Mouse (Mus musculus) c-Kit-positive CD71-positive TER-119-positive erythroid progenitor cells, embryonic 14.5 days (primary cell): ENCODE measurements around the gene Csnk2a1.
"Not testable (repeated sequence)": the region's sequence is repeated elsewhere in the genome, so short reads cannot be mapped to it uniquely, and the experiment has no call there.

Experiments used
- DNase-seq: peaks from one replicate; pipeline ENCODE4 v3.0.0-alpha.2; 2013; ENCODE audit warnings: low spot score

The Csnk2a1 gene

DNA sequence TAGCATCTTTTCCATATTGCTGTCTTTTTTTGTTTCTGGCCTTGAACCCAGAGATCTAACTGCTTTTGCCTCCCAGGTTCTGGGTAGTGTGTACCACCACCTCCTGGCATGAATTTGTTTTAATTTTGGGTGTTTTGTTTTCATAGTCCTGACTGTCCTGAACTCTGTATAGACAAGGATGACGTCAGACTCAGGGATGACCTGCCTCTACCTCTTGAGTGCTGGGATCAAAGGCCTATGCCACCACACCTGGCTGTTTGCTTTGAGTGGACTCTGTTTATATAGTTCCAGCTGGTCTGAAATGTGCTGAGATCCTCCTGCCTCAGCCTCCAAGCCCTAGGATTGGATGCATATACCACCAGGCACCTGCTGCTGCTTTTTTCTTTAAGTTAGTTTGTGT lies 11.3 kb downstream of the Csnk2a1 start:
- DNase-seq = no peak

DNA sequence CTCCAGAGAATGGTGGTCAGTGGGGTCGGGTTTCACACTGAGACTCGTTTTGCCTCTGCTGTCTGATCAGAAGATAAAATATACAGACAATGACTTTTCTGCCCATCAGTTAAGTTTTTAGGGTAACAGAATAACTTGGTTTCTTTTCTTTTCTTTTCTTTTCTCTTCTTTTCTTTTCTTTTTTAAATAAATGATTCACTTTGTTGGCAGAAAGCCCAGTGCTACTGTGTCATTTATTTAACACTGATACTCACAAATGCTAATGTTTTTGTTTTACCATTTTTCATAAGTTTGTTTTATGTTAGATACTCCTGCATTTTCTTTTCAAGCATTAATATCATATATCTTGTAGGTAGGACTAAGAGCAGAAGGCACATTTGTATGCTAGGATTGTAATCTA lies 13.9 kb downstream of the Csnk2a1 start:
- DNase-seq = no peak

DNA sequence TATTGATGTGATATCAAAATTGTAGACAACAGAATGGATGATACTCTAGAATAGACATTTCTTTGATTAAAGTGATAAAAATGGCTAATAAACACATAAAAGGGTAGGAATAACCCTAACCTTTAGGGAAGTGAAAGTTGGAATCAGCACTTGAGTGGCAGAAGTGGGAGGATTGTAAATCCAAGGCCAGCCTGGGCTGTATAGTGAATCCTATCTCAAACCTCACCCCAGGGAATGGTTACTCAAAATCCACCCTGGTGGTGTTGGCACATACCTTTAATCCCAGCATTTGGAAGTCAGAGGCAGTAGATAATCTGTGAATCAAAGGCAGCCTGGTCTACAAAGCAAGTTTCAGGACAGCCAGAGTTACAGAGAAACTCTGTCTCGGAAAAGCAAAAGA lies 20.6 kb downstream of the Csnk2a1 start:
- no peak for DNase-seq

DNA sequence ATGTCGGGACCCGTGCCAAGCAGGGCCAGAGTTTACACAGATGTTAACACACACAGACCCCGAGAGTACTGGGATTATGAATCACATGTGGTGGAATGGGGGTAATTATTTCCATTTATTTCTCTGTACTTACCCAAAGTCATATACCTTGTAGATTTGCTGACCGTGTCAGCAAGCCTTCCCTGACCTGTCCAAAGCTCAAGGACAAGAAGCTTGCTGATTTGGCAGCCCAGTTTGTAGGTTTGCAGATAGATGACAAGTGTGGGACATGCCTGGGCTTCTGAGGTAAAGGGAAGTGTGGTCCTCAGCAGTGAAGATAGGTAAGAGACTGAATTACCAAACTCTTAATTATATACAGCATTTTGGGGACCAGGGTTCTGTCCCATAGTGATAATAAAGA lies 23.9 kb downstream of the Csnk2a1 start:
- DNase-seq = no peak

DNA sequence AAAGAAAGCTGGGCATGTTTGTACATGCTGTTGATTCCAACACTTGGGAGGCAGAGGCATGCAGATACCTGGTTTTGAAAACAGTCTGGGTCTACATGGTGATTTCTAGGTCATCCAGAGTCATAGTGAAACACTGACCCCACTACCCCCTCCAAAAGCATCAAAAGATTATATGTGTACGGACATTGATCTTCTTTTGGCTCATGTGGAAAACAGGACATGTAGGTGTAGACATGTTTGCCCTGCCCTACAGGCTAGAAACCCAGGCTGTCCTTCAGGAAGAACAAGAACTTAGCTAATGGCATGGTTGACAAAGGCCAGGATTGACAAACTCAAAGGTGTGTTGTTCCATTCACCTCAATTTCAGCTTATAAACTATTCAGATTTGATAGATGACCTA lies 33.1 kb downstream of the Csnk2a1 start:
- no peak for DNase-seq

DNA sequence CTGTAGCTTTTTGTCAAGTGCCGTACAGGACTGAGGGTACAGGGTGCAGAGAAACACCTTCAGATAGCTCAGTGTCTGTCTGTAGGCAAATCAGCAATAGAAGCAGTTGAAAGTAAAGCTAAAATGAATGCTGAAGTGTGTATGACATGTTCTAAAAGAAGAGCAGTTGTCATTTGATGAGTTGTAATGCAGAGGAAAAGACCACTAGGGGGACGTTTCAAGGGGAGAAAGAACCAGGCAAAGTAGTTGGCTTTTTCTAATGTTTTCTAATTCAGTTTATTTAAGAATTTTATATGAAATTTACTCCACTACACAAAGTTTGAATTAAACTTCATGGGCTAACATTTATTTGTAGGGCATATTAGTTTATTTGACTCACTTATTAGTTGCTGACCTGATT lies 47.0 kb downstream of the Csnk2a1 start:
- DNase-seq = no peak

DNA sequence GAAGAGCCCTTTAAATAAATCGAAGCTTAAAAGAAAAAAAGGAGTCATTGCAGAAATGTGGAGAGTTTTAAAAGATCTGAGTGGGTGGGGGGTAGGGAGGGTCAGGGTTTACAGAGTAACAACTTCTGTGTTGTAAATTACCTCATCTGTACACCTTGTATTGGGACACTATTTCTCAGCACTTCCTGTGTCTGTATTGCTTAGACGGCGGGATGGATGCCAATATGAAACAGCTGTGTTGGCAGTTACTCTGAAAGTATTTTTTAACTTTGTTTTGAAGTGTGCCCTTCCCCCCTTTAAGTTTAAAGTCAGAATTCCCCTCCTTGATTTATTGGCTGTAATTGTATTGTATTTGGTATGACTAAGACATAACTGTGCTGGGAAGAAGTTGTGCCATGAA lies 54.8 kb downstream of the Csnk2a1 start:
- no peak for DNase-seq

DNA sequence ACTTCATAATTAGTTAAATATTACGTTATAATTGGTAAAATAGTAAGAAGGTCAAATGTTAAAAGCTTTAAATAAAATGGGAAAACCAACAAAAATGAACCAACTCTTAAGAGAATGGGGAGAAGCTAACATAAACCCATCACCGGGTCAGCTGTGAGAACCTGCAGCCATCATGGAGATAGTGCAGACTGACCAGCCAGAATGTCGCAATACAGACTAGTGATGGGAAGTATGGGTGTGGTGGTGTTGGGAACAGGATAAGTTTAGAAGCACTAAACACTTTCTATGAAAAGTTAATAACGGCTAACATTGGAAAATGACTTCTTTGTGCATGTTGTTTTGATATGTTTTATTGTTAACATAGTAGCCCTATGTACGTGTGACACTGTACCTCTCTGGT lies 60.9 kb downstream of the Csnk2a1 start:
- DNase-seq = no peak

DNA sequence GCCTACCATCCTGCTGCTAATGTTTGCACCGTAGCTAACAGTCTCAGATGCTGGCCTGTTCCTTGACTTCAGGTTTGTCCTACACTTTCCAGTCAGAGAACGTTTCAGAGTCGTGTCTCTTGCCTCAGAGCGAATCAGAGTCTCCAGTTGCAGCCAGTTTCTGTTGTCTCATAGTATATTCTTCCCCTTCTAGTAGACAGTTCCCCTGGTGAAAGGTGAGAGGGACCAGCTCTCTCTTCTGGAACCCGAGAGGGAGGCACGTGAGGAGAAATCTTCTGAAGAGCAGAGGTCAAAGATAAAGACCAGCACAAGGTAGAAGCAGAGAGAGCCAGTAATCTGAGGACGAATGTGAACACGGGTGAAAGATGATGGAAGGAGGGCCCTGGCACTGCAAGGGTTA lies 61.4 kb downstream of the Csnk2a1 start:
- no peak for DNase-seq

DNA sequence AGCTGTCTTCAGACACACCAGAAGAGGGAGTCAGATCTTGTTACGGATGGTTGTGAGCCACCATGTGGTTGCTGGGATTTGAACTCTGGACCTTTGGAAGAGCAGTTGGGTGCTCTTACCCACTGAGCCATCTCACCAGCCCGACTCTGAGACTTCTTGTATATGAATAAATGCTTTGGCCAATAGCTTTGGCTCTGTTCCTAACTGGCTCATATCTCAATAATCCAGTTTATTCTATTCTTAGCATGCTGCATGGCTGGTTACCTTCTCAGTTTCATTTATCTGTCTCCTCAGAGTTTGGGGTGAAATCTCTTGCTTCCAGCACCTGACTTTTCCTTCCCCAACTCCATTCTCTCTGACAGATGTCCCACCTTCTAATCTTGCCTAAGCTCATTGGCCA lies 63.0 kb downstream of the Csnk2a1 start:
- DNase-seq = not testable (repeated sequence)

DNA sequence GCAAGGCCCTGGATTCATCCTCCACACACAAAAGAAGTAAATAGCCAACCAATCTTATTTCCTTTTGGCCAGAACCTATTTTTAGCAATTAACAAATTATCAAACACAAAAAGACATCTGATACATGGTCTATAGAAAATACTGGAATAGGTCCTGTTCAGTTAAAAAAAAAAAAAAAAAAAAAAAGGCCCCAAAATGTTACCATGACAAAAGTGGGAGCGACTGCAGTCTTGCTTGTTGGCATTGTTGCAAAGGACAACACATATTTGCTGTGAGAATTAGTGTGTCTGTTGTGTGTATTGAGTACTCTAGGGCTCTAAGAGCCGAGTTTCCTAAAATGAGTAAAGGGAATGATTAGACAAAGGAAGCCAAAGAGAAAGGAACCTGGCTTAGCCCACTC lies 65.8 kb downstream of the Csnk2a1 start:
- DNase-seq = no peak

DNA sequence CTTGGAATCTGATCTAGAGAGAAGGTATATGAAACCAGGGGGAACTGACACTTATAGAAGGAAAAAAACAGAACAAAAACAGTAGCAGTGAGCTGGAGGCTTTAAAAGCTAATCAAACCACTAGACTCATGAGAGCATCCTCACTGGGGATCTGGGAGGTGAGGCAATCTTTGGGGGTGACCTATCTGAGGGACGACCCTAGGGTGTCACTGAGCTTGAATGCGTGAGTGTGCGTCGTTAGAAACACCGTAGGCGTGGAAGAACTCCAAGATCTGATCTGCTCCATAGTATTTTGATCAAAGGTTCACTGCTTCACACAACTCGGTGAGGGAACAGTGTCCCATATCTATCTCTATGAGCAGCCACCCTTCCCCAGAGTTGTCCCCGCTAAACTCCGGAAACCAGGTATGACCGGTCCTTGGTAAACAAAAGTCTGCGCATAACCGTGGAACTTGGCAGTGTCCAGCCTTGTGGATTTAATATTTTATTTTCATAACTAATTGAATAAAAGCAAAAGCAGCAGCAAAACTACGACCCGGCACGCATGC lies 66.6 kb downstream of the Csnk2a1 start:
- no peak for DNase-seq

DNA sequence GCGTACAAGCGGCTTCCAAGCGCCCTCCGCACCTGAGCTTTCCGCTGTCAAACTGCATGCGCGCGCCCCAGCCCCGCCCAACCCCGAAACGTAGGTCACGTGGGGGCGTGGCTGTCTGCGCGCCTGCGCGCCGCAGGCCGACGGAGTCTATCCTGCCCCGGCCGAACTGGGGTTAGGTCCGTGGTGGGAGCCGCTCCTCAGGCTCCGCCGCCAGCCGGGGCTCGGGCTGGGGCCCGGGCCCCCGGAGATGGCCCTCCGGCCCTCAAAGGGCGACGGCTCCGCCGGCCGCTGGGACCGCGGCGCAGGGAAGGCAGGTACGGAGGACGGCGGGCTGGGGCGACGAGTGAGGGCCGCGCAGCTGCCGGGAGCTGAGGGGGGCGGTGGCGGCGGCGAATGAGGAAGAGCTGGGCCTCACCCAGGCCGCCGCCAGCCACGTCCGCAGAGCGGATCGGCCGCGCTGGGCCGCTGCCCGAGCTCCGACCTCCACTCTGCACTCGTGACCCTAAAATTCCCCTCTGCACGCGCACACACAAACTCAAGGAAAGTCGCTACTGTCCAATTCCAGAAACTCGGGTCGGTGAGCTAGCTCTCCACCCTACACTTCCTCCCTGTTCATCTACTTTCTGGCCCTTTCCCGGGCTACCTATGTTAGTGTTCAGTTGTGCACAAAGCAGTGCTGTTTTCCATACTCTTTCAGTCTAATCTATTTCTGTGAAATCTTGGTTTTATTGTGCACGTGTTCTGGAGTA lies 67.3 kb downstream of the Csnk2a1 start, which contains the start of gene Tbc1d20:
Gene Tbc1d20 (plus strand): TSS at position 102 of the 749 bp plus-strand sequence.
- DNase-seq = peak; percentile 87

DNA sequence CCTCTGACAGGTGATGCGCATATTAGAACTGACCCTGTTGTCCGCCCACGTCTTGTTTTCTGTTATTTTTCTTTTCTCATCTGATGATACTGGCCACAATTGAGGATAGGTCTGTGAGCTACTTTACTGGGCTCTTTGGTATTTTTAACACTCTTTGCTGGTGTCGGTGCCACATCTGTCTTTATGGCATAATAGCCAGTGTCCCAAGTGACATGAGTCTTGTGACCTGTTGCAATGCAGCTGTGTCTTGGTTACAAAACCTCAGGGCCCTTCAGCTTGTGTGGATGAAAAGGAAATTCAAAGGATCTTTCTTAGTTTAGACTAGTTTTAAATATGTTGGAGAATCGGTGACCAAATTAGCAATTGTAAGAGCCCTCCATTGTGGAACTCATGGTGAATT lies 67.9 kb downstream of the Csnk2a1 start:
- DNase-seq = peak; percentile 9

DNA sequence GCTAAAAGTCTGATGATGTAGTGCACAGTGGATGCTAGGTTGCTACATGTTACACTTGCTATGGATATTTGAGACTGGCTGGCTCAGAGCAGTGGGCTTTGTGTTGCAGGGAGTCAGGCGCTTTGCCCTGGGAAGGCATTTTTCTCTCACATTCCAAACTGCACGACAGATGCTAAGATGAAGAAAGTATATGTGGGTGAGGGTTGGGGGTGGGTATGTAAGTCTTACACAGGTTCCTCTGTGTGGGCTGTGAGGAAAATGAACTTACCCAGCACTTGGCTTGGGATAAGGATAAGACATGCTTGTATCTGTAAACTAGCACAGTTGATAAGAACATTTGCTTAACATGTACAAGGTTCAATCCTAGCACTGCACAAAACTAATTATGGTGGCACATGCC lies 76.2 kb downstream of the Csnk2a1 start:
- DNase-seq = no peak

DNA sequence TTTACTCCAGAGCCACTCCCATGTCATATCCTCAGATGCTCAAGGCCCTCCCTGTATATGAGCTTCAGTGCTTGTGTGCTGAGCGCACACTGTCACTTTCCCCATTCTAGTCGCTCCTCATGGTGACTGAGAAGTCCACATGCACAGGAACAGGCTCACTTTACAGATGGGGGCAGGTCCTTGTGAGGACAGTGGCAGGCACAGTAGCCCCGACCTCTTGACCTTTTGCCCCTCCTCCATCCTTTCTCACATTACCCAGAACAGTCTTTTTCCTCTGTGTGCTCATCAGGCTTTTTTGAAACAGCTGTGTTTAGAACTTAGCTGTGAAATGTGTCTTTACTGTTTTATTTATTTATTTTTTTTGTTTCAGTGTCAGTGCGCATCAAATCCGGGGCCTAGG lies 77.1 kb downstream of the Csnk2a1 start:
- DNase-seq = no peak

DNA sequence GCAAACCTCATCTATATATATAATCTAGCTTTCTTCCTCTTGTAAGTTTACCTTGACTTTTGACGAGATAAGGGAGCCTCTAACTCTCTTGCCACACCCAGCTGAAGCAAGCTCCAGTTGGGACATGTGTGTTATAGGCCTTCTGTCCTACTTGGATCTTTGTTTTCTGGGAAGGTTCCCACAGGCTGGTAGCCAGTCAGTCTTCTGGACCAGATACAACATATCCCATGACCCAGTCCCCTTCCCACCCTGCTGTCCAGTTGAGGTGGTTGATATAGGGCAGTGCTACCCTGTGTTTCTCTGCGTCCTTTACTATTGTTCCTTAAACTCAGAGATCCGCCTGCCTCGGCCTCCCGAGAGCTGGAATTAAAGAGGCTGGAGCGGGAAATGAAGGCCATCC lies 78.8 kb downstream of the Csnk2a1 start:
- DNase-seq = no peak

DNA sequence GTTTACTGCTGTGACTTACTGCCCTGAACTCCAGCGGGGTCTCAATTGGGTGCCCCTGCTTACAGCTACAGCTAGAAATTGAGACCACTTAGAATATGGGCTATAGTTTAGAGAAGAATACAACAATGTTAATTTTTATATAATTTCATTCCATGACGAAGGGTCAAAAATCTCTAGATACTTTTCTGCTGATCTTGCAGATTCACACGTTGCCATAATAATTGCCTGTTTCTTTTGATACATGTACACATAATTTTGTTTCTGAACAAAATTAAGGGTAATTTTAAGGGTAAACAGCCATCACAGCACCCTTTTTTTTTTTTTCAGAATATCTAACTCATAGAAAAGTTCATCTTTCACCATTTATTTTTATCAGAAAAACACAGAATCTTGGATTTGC lies 80.5 kb downstream of the Csnk2a1 start:
- DNase-seq = no peak

DNA sequence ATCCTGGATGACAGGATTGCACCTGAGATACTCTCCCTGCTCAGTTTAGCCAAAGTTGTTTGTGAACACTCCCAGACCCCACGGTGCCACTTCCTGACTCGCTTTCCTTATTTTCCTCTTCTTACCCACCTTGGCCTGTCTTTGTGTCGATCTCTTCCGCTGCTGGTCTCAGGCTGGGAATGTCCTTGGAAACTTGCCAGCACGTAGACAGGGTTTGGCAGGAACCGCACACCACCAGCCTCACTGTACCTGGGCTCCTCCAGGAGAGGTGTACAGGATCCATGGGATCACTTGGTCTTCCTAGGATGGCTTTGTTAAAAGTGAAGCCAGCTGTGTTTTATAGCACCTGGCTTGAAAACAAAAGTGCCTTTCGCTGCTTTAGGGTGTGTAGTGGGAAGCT lies 86.4 kb downstream of the Csnk2a1 start:
- no peak for DNase-seq

DNA sequence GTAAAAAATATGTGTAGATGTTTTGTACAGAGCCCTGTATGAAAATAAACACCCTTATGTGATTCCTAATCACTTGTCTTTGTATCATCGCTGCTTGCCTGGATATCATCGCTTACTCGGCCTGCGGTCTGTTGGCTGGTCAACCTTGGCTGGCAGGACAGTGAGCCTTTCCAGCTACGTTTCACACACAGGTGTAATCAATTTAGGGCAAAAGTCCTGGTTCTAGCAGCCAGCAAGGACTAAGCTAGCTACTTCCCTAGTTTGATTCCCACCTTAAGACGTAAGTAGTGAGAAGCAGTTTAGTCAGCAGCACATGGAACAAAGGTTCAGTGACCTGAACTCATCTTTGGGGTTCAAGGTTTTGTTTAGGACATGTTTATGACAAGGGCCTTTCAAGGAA lies 87.3 kb downstream of the Csnk2a1 start:
- DNase-seq = no peak

DNA sequence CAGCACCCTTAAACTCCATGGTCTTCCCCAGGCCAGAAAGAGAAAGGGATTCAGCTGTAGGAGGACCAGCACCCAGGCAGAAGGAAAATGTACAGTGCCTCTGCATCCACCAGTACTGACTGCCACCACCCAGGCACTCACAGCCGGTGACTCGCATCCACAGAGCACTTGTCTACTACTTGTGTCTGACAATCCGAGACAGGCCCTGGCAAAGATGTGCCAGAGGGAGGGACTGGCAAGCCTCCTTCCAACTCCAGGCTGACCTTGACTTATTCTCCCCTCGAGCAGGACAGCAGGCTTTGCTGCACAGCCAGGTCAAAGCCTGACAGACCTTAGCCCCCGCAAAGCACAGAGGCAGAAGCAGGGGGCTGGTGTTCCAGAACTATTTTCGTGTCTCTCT lies 90.4 kb downstream of the Csnk2a1 start:
- no peak for DNase-seq

DNA sequence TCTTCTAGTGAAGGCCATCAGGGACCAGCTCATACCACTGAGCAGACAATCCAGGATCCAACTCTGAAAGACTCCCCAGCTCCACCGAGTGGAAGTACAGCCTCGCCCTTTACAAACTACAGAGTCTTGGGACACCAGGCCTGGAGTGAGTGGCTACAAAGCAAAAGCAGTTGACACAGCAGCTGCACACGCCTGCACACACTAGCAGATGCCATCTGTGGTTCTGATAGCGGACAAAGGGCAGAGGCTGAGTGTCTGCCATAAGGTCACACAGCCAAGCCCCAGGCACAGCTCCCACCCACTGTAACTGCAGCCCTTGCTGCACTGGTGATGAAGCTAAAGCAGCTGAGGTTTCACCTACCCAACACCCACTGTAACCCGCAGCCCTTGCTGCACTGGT lies 94.9 kb downstream of the Csnk2a1 start:
- DNase-seq = no peak

DNA sequence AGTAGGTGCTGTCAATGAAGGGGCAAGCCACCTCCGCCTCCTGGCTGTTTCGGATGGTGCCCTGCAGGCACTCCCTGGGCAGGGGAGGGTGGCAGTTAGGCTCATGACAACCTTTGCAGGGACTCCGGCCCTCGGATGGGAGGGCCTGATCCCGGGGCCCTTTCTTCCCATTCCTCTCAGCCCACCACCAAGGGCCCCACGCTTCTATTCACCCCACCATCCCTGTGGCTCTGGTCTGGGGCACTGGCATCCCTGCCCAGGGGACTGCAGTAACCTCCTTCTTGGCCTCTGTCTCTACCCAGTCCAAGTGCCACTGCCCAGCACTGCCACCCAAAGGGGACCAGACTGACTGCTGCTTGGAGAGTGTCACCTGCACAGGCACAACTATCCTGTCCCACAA lies 95.6 kb downstream of the Csnk2a1 start:
- no peak for DNase-seq

DNA sequence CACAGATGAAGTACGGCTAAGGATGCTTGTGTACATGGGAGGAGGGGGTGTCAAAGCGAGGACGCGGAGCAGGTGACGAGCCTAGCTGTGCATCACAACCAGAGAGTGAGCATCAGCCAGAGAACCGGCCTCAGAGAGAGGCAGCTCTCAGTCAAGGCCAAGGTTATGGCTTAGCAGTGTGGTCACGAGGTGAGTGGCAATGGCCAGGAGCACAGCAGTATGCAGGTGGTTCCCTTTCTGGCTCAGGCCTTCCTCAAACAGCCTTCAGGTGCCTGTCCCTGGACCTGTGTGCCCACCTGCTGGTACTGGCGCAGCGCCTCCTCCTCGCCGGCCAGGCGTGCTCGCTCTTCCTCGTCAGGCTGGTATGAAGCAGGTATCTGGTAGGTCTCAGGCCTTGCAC lies 97.3 kb downstream of the Csnk2a1 start:
- DNase-seq = no peak
